ENCODE assay signal across 1 mouse cellular context in the genomic region with DNA sequence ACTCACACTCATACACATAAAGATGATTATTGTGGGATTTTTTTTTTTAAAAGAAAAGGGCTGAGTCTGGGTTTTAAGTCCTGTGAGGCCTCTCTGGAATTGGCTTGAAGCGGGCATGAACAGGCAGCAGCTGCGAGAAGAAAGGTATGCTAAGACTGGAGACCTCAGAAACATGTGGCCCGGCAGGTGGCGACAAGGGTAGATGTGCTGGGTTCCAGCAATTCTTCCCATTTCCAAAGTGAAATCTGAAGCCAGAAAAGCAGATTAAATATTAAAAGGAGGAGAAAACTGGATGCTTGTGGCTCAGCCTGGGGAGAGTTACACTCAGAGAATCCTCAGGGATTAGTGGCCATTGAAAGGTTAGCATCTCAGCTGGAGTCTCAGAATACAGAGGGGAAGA.
TF ChIP-seq lines count a peak whose summit lies in the region.

No protein-coding gene starts in this region.

TF ChIP-seq in myocyte, 11 proteins besides CTCF, POLR2A, EP300 and RAD21 (continued from another document):
- TF ChIP-seq MYOG (IDR thresholded peaks at IDR 0.05; ENCODE audit: control insufficient read depth in 1 of 3, insufficient read depth in 1 of 3, insufficient read length in 2 of 3, low read depth in 2 of 3): peak in 2 of 3 experiments; percentile 10 to 77
- no peak for TF ChIP-seq USF1 (IDR thresholded peaks at IDR 0.05; ENCODE audit: low read depth)
- no peak for TF ChIP-seq REST (IDR thresholded peaks at IDR 0.05; ENCODE audit: insufficient read depth, insufficient read length)
- TF ChIP-seq E2F4 (IDR thresholded peaks at IDR 0.05; ENCODE audit: insufficient read depth): no peak
- TF ChIP-seq SRF (IDR thresholded peaks at IDR 0.05; ENCODE audit: control insufficient read depth, insufficient read length, low read depth): no peak
- TF ChIP-seq MAX (IDR thresholded peaks at IDR 0.05; ENCODE audit: low read depth): no peak
- TF ChIP-seq TCF3 (IDR thresholded peaks at IDR 0.05; ENCODE audit: insufficient read length, low read depth): no peak
- TF ChIP-seq MYOD1 (IDR thresholded peaks at IDR 0.05; ENCODE audit: control insufficient read depth in 1 of 3, insufficient read length in 2 of 3, low read depth in 2 of 3): peak in 2 of 3 experiments; percentile 32 to 34
